Mouse (Mus musculus): ENCODE data around the gene Ctc1. TPM values are rescaled to one million over a fixed set of nuclear protein-coding genes. Genes with fewer than 3 reads are reported as not detected.
"Not testable (repeated sequence)": the region's sequence is repeated elsewhere in the genome, so short reads cannot be mapped to it uniquely, and the experiment has no call there.

Gene Ctc1
- polyA plus RNA-seq, 1 experiment: 11.8 TPM

- no peaks in the 10 kb centered on the region; the same call in 1 of the 2 replicates for H3K4me1 ChIP-seq (ENCODE audit: control insufficient read depth, insufficient read depth, insufficient read length, low read length)
- no peak overlapping the region for H3K27ac ChIP-seq (replicated peaks; ENCODE audit: low read depth, low read length)
- no peak overlapping the region for H3K4me3 ChIP-seq (ENCODE audit: insufficient read depth, low read depth, low read length)
Observed at GRCm38 (mm10) chr11:68988341-68988740, 27.4 kb upstream of the Ctc1 start.

GRCm38 (mm10) chr11:68993122-68993521, 22.6 kb upstream of the Ctc1 start:
- Histone ChIP-seq H3K27ac (replicated peaks; ENCODE audit: low read depth, low read length) (peak overlapping the region; percentile 43; the same call in 1 of the 2 replicates), H3K4me3 (ENCODE audit: insufficient read depth, low read depth, low read length) (no peak overlapping the region), H3K4me1 (ENCODE audit: control insufficient read depth, insufficient read depth, insufficient read length, low read length) (no peaks in the 10 kb centered on the region; the same call in 1 of the 2 replicates)

- no peak overlapping the region for H3K4me3 ChIP-seq (ENCODE audit: insufficient read depth, low read depth, low read length)
- no peak overlapping the region for H3K27ac ChIP-seq (replicated peaks; ENCODE audit: low read depth, low read length)
- no peaks in the 10 kb centered on the region; the same call in 1 of the 2 replicates for H3K4me1 ChIP-seq (ENCODE audit: control insufficient read depth, insufficient read depth, insufficient read length, low read length)
Observed at GRCm38 (mm10) chr11:68994377-68994776, 21.3 kb upstream of the Ctc1 start.

GRCm38 (mm10) chr11:68997080-68997479, 18.6 kb upstream of the Ctc1 start:
- Histone ChIP-seq H3K27ac (replicated peaks; ENCODE audit: low read depth, low read length) (no peak overlapping the region), H3K4me1 (ENCODE audit: control insufficient read depth, insufficient read depth, insufficient read length, low read length) (no peaks in the 10 kb centered on the region; the same call in 1 of the 2 replicates), H3K4me3 (ENCODE audit: insufficient read depth, low read depth, low read length) (no peak overlapping the region)

GRCm38 (mm10) chr11:69002782-69003181, 12.9 kb upstream of the Ctc1 start:
- not testable (repeated sequence) for H3K4me3 ChIP-seq (ENCODE audit: insufficient read depth, low read depth, low read length); H3K4me1 ChIP-seq (ENCODE audit: control insufficient read depth, insufficient read depth, insufficient read length, low read length); H3K27ac ChIP-seq (replicated peaks; ENCODE audit: low read depth, low read length)

- Histone ChIP-seq H3K4me1 (ENCODE audit: control insufficient read depth, insufficient read depth, insufficient read length, low read length) (no peaks in the 10 kb centered on the region), H3K27ac (replicated peaks; ENCODE audit: low read depth, low read length) (no peak overlapping the region), H3K4me3 (ENCODE audit: insufficient read depth, low read depth, low read length) (no peak overlapping the region)
Observed at GRCm38 (mm10) chr11:69003592-69003991, 12.1 kb upstream of the Ctc1 start.

GRCm38 (mm10) chr11:69005193-69005592, 10.5 kb upstream of the Ctc1 start:
- H3K4me3 ChIP-seq (ENCODE audit: insufficient read depth, low read depth, low read length): no peak overlapping the region
- no peaks in the 10 kb centered on the region for H3K4me1 ChIP-seq (ENCODE audit: control insufficient read depth, insufficient read depth, insufficient read length, low read length)

GRCm38 (mm10) chr11:69006575-69006974, 9.1 kb upstream of the Ctc1 start:
- H3K4me3 ChIP-seq (ENCODE audit: insufficient read depth, low read depth, low read length); H3K27ac ChIP-seq (replicated peaks; ENCODE audit: low read depth, low read length); H3K4me1 ChIP-seq (ENCODE audit: control insufficient read depth, insufficient read depth, insufficient read length, low read length): not testable (repeated sequence)

More at GRCm38 (mm10) chr11:69005193-69005592, 10.5 kb upstream of the Ctc1 start:
- no peak overlapping the region for H3K27ac ChIP-seq (replicated peaks; ENCODE audit: low read depth, low read length)

- H3K4me3 ChIP-seq (ENCODE audit: insufficient read depth, low read depth, low read length): peak within 1 kb of the TSS; percentile 96
- no peak within 1 kb of the TSS for H3K27ac ChIP-seq (replicated peaks; ENCODE audit: low read depth, low read length)
- no peaks in the 10 kb centered on the region for H3K4me1 ChIP-seq (ENCODE audit: control insufficient read depth, insufficient read depth, insufficient read length, low read length)
Observed at GRCm38 (mm10) chr11:69008182-69009121, 7.3 kb upstream of the Ctc1 start, which contains the start of gene Pfas. Gene Pfas, minus strand, starts transcription at chr11:69008460.

- Histone ChIP-seq H3K4me1 (ENCODE audit: control insufficient read depth, insufficient read depth, insufficient read length, low read length) (no peaks in the 10 kb centered on the region), H3K27ac (replicated peaks; ENCODE audit: low read depth, low read length) (no peak overlapping the region), H3K4me3 (ENCODE audit: insufficient read depth, low read depth, low read length) (no peak overlapping the region)
Observed at GRCm38 (mm10) chr11:69009508-69009907, 6.2 kb upstream of the Ctc1 start.

- Histone ChIP-seq H3K27ac (replicated peaks; ENCODE audit: low read depth, low read length) (no peak overlapping the region), H3K4me3 (ENCODE audit: insufficient read depth, low read depth, low read length) (no peak overlapping the region), H3K4me1 (ENCODE audit: control insufficient read depth, insufficient read depth, insufficient read length, low read length) (no peaks in the 10 kb centered on the region)
Observed at GRCm38 (mm10) chr11:69010400-69011323, 5.0 kb upstream of the Ctc1 start.

- H3K4me1 ChIP-seq (ENCODE audit: control insufficient read depth, insufficient read depth, insufficient read length, low read length); H3K4me3 ChIP-seq (ENCODE audit: insufficient read depth, low read depth, low read length); H3K27ac ChIP-seq (replicated peaks; ENCODE audit: low read depth, low read length): not testable (repeated sequence)
Observed at GRCm38 (mm10) chr11:69011445-69011844, 4.3 kb upstream of the Ctc1 start.

- Histone ChIP-seq H3K4me3 (ENCODE audit: insufficient read depth, low read depth, low read length) (peak overlapping the region; percentile 81), H3K27ac (replicated peaks; ENCODE audit: low read depth, low read length) (peak overlapping the region; percentile 94), H3K4me1 (ENCODE audit: control insufficient read depth, insufficient read depth, insufficient read length, low read length) (0 out of 2 replicates have a peak, but pooled peaks cover 3% of the 10 kb centered on the region)
Observed at GRCm38 (mm10) chr11:69012071-69012601, 3.6 kb upstream of the Ctc1 start.

GRCm38 (mm10) chr11:69016755-69017154, 1.0 kb downstream of the Ctc1 start:
- Histone ChIP-seq H3K4me3 (ENCODE audit: insufficient read depth, low read depth, low read length) (peak overlapping the region; percentile 79), H3K4me1 (ENCODE audit: control insufficient read depth, insufficient read depth, insufficient read length, low read length) (0 out of 2 replicates have a peak, but pooled peaks cover 3% of the 10 kb centered on the region), H3K27ac (replicated peaks; ENCODE audit: low read depth, low read length) (no peak overlapping the region)

- H3K4me1 ChIP-seq (ENCODE audit: control insufficient read depth, insufficient read depth, insufficient read length, low read length): 0 out of 2 replicates have a peak, but pooled peaks cover 3% of the 10 kb centered on the region
- H3K4me3 ChIP-seq (ENCODE audit: insufficient read depth, low read depth, low read length): no peak overlapping the region
- no peak overlapping the region for H3K27ac ChIP-seq (replicated peaks; ENCODE audit: low read depth, low read length)
Observed at GRCm38 (mm10) chr11:69020691-69021090, 5.0 kb downstream of the Ctc1 start.

Data from brown adipose tissue, adult 24 weeks (tissue).